Mouse (Mus musculus) liver, embryonic 16.5 days (tissue): ENCODE results near the gene Ryr2. TPM values are rescaled to one million over a fixed set of nuclear protein-coding genes. Genes with fewer than 3 reads are reported as not detected.
A peak's percentile ranks its signal among the peaks of the same experiment; 100 is the strongest.

Source experiments
- ATAC-seq: fragments of 200-750 bp; cut with Nextera tagmentation; 2 replicates; pipeline ENCODE4 v1.8.0; 2017; ENCODE audit warnings: low read depth, mild to moderate bottlenecking, moderate number of reproducible peaks, moderate library complexity
- H3K27ac ChIP-seq: fragments of 300-500 bp; sonication (generic); 2 replicates; pipeline ENCODE4 v1.5.1; 2014; ENCODE audit warnings: mild to moderate bottlenecking, low read length
- H3K27me3 ChIP-seq: fragments of 300-500 bp; sonication (generic); 2 replicates; pipeline ENCODE4 v1.6.1; 2014; ENCODE audit warnings: low read depth, low read length, mixed read lengths; ENCODE audit not compliant: control insufficient read depth, insufficient read depth
- H3K36me3 ChIP-seq: fragments of 300-500 bp; sonication (generic); 2 replicates; pipeline ENCODE4 v1.6.1; 2014; ENCODE audit warnings: mild to moderate bottlenecking; ENCODE audit not compliant: control insufficient read depth, insufficient read depth
- H3K4me1 ChIP-seq: fragments of 300-500 bp; sonication (generic); 2 replicates; pipeline ENCODE4 v1.6.1; 2014; ENCODE audit warnings: low read depth, low read length, mixed read lengths; ENCODE audit not compliant: control insufficient read depth
- H3K4me2 ChIP-seq: fragments of 300-500 bp; sonication (generic); 2 replicates; pipeline ENCODE4 v1.6.1; 2014; ENCODE audit warnings: low read depth, low read length, mixed read lengths
- H3K4me3 ChIP-seq: fragments of 300-500 bp; sonication (generic); 2 replicates; pipeline ENCODE4 v1.5.1; 2014; ENCODE audit warnings: low read depth, mild to moderate bottlenecking, low read length
- H3K9ac ChIP-seq: fragments of 300-500 bp; sonication (generic); 2 replicates; pipeline ENCODE4 v1.6.1; 2014; ENCODE audit warnings: low read depth, low read length
- H3K9me3 ChIP-seq: fragments of 300-500 bp; sonication (generic); replicated peaks from 2 replicates; pipeline ENCODE4 v1.6.1; 2016; ENCODE audit warnings: low read length; ENCODE audit not compliant: control insufficient read depth
- WGBS: fragments of 180-500 bp; shearing (Covaris S2); extraction: QIAGEN DNeasy Blood & Tissue Kit; methylation state at CpG from one replicate; pipeline ENCODE4 v1.1.7; 2014; ENCODE audit not compliant: insufficient replicate concordance; 5-methylcytosine and 5-hydroxymethylcytosine counted together
- polyA plus RNA-seq: library from polyadenylated mRNA; unstranded; fragments of >200 nt; fragmentation: Nextera tagmentation; extraction: Ambion mirVana; gene quantifications from 2 replicates; pipeline ENCODE4 v1.2.1, GENCODE M21; 2015

The Ryr2 gene
- polyA plus RNA-seq, 1 experiment from 2014 or later, result 0.24 TPM

DNA sequence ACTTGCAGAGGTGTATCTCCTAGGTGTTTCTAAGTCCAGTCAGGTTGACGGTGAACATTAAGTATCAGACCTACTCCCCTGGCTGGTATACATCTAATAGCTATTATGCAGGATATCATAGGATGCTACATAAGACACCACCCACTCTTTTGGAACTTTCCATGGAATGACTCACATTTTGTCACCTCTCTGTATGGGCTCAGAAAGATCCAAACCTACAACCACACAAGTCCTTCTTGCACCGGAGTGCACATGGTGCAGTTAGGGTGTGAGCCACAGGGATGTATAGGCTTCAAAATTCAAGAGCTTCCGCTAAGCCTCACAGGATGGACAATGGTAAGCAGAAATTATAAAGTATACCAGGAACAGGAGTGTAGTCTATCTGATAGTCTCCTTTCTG lies 52.8 kb downstream of the Ryr2 start:
- no peak for ATAC-seq
- Histone ChIP-seq H3K4me3 (no peak overlapping the region), H3K4me1 (no peaks in the 10 kb centered on the region), H3K27ac (no peak overlapping the region), H3K9ac (no peak overlapping the region), H3K9me3 (no peaks in the 10 kb centered on the region), H3K4me2 (no peak overlapping the region), H3K36me3 (no peaks in the 10 kb centered on the region), H3K27me3 (no peaks in the 10 kb centered on the region)
- WGBS, result 74% methylated on average over 3 of the region's 3 CpGs

DNA sequence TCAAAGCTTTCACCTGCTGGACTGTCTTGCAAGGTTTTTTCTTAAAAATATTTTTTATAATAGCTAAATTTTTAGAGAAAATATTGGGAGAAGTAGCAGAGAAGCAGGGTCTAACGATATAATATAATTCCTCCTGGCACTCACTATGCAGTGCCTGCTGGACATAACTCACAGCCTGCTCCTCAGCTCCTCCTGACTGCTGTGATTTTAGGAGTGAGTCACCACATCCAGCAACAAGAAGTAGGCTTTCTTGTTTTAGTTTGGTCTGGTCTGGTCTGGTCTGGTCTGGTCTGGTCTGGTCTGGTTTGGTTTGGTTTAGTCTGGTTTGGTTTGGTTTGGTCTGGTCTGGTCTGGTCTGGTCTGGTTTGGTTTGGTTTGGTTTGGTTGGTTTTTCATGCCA lies 55.9 kb downstream of the Ryr2 start:
- no peaks in the 10 kb centered on the region for H3K4me1 ChIP-seq
- ATAC-seq, result no peak
- no peak overlapping the region for H3K27ac ChIP-seq
- H3K9ac ChIP-seq, result no peak overlapping the region
- no peak overlapping the region for H3K4me2 ChIP-seq
- H3K4me3 ChIP-seq, result no peak overlapping the region
- H3K36me3 ChIP-seq, result no peaks in the 10 kb centered on the region
- no peaks in the 10 kb centered on the region for H3K27me3 ChIP-seq
- no peaks in the 10 kb centered on the region for H3K9me3 ChIP-seq
- WGBS, result 55% methylated on average over 1 of the region's 1 CpGs

DNA sequence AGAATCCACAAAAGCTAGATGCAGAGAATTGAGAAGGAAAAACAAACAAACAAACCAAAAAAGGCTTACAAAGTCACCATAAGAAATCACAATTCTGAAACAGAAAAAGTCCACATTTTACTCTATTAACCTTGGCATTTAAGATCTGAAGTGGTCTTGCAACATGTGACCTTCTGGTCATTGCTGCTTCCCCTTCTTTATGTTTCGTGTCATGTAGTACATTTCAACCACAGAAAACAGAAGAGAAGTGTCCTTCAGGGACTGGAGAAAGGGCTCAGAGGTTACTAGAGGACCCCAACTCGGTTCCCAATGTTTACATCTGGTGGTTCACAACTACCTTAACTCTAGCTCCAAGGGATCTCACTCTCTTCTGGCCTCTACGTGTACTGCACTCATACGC lies 59.7 kb downstream of the Ryr2 start:
- H3K27ac ChIP-seq, result no peak overlapping the region
- H3K27me3 ChIP-seq, result no peaks in the 10 kb centered on the region
- no peak for ATAC-seq
- H3K4me3 ChIP-seq, result no peak overlapping the region
- WGBS, result 46% methylated on average over 4 of the region's 4 CpGs
- no peak overlapping the region for H3K4me2 ChIP-seq
- H3K36me3 ChIP-seq, result no peaks in the 10 kb centered on the region
- H3K9me3 ChIP-seq, result no peaks in the 10 kb centered on the region
- H3K4me1 ChIP-seq, result no peaks in the 10 kb centered on the region
- no peak overlapping the region for H3K9ac ChIP-seq

DNA sequence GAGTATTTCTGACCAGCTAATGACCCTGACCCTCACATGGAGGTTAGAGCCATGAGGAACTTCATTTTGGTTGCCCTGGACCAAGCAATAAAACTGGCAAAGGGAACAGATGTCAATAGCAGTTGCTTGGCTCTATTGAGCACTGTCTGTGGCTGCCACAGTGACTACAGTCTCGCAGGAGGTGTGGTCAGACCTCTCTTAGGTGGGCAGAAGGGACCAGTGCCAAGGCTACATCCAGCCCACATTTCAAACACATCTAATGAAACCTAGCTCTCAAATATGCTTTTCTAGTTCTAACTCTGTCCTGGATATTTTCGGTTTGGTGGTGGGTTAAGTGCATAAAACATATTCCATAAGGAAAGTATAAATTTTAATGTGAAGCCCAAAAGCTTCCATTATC lies 62.0 kb downstream of the Ryr2 start:
- no peaks in the 10 kb centered on the region for H3K4me1 ChIP-seq
- WGBS, result 59% methylated on average over 2 of the region's 2 CpGs
- H3K27me3 ChIP-seq, result no peaks in the 10 kb centered on the region
- no peak overlapping the region for H3K27ac ChIP-seq
- no peaks in the 10 kb centered on the region for H3K36me3 ChIP-seq
- H3K4me2 ChIP-seq, result no peak overlapping the region
- no peak overlapping the region for H3K9ac ChIP-seq
- no peak overlapping the region for H3K4me3 ChIP-seq
- ATAC-seq, result no peak
- H3K9me3 ChIP-seq, result no peaks in the 10 kb centered on the region

DNA sequence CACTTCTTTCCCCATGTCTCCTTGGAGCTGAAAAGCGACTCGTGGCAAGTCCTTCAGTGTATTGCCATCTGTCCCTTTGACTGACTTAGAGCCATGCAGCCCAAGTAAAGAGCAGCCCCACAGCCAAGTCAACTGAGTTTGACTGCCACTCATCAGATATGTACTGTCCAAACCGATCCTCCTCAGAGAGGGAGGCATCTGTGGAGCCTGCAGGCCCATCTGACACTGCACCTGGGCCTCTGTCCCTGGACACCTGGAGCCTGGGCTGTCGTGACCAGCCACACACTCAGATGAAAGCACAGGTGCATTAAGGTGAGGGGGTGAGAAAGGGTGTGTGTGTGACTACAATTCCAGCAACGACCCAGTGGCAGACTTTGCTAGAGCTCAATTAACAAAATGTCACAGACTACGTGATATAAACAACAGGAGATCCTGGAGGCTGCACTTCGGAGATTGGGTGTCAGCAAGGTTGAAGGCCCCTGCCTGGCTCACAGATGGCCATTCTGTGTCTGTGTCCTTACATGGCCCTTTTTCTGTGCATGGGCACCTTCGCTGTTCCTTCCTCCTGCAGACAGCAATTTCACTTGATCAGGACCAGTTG lies 63.8 kb downstream of the Ryr2 start:
- Histone ChIP-seq H3K4me2 (no peak overlapping the region), H3K27me3 (no peaks in the 10 kb centered on the region), H3K36me3 (no peaks in the 10 kb centered on the region), H3K9me3 (no peaks in the 10 kb centered on the region), H3K4me1 (no peaks in the 10 kb centered on the region), H3K9ac (no peak overlapping the region), H3K4me3 (no peak overlapping the region), H3K27ac (no peak overlapping the region)
- WGBS, result 54% methylated on average over 8 of the region's 8 CpGs
- no peak for ATAC-seq

DNA sequence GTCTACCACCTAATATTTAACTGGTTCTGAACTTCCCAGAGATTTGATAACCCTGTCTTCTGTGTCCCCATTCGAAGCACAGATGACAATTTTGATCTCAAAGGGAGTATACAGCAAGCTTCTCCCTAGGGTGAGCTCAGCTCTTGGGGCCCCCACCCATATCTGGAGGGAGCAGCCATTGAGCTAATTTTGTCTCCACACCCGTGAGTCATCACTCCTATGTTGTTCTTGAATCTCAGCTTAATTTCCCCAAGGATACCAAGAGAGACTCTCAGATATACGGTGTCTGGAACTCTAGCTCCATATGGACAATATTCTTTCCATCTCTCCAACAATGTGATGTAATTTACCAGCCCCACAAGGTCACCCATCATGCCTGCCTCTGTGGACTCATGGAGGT lies 66.8 kb downstream of the Ryr2 start:
- Histone ChIP-seq H3K4me2 (no peak overlapping the region), H3K27ac (no peak overlapping the region), H3K4me1 (no peaks in the 10 kb centered on the region), H3K27me3 (no peaks in the 10 kb centered on the region), H3K4me3 (no peak overlapping the region), H3K9me3 (no peaks in the 10 kb centered on the region), H3K36me3 (no peaks in the 10 kb centered on the region), H3K9ac (no peak overlapping the region)
- 58% methylated on average over 3 of the region's 3 CpGs for WGBS
- no peak for ATAC-seq

DNA sequence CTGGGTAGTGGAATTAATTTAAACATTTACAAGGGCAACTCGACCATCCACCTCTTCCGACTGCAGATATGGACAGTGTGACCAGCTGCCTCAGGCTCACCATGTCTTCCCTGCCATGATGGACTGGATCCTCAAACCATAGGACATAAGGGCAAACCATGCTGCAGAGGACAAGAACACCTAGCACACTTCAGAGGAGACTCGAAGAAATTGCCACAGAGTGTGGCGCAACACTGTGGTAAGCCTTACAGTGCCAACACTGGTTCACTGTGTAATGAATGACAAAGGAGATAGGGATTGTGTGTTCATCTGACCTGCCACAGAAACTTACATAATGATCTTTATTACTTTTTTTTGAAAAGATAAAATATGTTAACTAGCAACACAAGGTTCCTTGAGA lies 68.1 kb downstream of the Ryr2 start:
- Histone ChIP-seq H3K4me3 (no peak overlapping the region), H3K4me2 (no peak overlapping the region), H3K9ac (no peak overlapping the region), H3K27ac (no peak overlapping the region), H3K9me3 (no peaks in the 10 kb centered on the region), H3K27me3 (no peaks in the 10 kb centered on the region), H3K4me1 (no peaks in the 10 kb centered on the region), H3K36me3 (no peaks in the 10 kb centered on the region)
- 0 out of 2 replicates have a peak, but pooled peaks have one; percentile 30 for ATAC-seq
- 61% methylated on average over 4 of the region's 4 CpGs for WGBS

DNA sequence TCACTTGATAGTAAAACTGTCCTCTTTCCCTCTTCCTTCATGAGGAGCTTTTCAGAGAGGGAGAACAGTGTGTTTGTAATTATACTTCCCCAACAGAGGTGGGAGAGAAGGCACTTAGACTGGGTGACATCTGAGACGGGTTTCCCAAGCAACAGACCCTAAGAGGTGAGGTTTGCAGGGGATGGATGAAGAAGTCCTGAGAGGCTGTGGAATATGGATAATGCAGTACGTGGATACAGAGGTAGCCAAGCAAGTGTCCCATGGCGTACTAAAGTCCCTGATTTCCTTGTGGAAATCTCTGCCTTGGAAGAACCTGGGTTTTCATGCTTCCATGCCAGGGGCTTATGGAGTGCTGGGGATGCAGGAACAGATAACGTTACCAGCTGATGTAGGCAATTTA lies 69.5 kb downstream of the Ryr2 start:
- H3K27ac ChIP-seq, result no peak overlapping the region
- no peaks in the 10 kb centered on the region for H3K9me3 ChIP-seq
- H3K4me1 ChIP-seq, result no peaks in the 10 kb centered on the region
- H3K36me3 ChIP-seq, result no peaks in the 10 kb centered on the region
- no peak overlapping the region for H3K9ac ChIP-seq
- no peaks in the 10 kb centered on the region for H3K27me3 ChIP-seq
- no peak overlapping the region for H3K4me3 ChIP-seq
- H3K4me2 ChIP-seq, result no peak overlapping the region
- no peak for ATAC-seq
- 62% methylated on average over 4 of the region's 4 CpGs for WGBS

DNA sequence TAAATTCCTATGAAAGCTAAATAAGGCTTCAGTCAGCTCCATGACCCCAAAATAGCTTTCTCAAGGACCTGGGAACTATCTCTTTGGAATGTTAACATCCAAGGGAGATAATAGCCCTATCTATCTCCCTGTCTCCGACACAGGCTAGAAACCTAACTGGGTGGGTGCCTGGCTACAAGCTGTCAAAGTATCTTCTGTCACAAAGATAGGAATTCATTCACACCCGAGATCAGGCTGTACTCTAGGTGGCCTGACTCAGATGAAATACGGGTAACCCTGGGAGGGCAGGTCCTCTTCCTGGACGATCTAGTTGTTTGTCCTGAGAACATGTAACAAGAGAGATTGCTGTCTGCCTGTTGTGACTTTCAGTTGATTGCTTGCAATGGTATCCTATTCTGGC lies 69.9 kb downstream of the Ryr2 start:
- WGBS, result 33% methylated on average over 4 of the region's 4 CpGs
- Histone ChIP-seq H3K27me3 (no peaks in the 10 kb centered on the region), H3K4me3 (no peak overlapping the region), H3K9me3 (no peaks in the 10 kb centered on the region), H3K4me1 (no peaks in the 10 kb centered on the region), H3K27ac (no peak overlapping the region), H3K36me3 (no peaks in the 10 kb centered on the region), H3K9ac (no peak overlapping the region), H3K4me2 (no peak overlapping the region)
- ATAC-seq, result no peak
